Mouse (Mus musculus) heart, postnatal 0 days (tissue): ENCODE data around the gene Erc1.

Experiments
- CTCF ChIP-seq: IDR thresholded peaks from 2 replicates; pipeline ENCODE4 v1.5.1; 2016; ENCODE audit warnings: antibody characterized with exemption, control low read depth, low read depth
- EP300 ChIP-seq: IDR thresholded peaks from 2 replicates; pipeline ENCODE4 v1.6.1; 2016; ENCODE audit warnings: antibody characterized with exemption, low read depth

GRCm38 (mm10) chr6:119803239-119803638, 44.7 kb downstream of the Erc1 start:
- TF ChIP-seq CTCF (no peak), EP300 (no peak)
